Mouse (Mus musculus): Measurements from ENCODE around the gene Rrp9. TPM values are rescaled to one million over a fixed set of nuclear protein-coding genes. Genes with fewer than 3 reads are reported as not detected.

The Rrp9 gene
- total and polyA plus RNA-seq, 2 experiments from 2014 or later, result 21.0 to 54.6 TPM

DNA sequence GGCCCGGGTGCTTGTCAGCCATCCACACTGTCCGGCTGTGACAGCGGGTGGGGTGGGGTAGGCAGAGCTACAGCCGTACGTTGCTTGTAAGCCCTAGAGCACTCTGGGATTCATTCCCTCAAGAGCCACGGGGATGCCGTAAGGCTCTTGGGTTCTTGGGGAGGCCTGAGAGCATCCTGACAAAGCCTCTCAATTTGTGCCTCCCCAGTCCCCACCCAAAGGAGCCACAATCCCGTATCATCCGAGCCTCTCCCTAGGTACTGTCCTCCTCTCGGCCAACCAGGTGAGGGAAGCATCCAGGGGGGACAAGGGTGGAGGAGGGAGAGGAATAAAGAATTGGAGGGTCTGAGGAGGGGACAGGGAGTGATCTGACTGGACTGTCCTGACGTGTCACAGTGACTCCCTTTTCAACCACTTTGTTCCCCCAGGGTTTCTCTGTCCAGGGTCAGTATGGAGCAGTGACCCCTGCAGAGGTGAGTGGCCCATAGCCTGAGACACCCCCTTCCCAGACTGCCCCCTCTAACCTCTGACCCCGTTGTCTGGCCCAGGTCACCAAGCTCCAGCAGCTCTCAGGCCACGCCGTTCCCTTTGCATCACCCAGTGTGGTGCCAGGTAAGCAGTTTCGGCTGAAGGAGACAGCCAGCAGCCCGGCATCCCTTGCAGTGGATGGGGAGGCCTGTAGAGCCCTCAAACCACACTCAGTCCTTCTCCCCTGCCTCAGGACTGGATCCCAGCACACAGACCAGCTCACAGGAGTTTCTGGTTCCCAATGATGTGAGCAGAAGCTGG is 13.9 kb upstream of the Rrp9 start:
- DNase-seq (ENCODE audit: low spot score) (no peak), ATAC-seq (ENCODE audit: insufficient read depth, low read depth) (no peak)
- Histone ChIP-seq H3K9me3 (replicated peaks; ENCODE audit: control insufficient read depth, low read length) (no peaks in the 10 kb centered on the region), H3K4me2 (ENCODE audit: low read depth, low read length) (no peak overlapping the region), H3K9ac (replicated peaks; ENCODE audit: low read depth, low read length) (no peak overlapping the region), H3K4me1 (ENCODE audit: control insufficient read depth, insufficient read depth) (peaks cover 19% of the 10 kb centered on the region), H3K36me3 (replicated peaks; ENCODE audit: control insufficient read depth, insufficient read depth, low read length) (peaks cover 33% of the 10 kb centered on the region), H3K27me3 (ENCODE audit: control insufficient read depth, insufficient read depth, low read length) (peaks cover 6% of the 10 kb centered on the region; the same call in 1 of the 2 replicates), H3K27ac (ENCODE audit: low read depth) (no peak overlapping the region), H3K4me3 (ENCODE audit: low read depth, low read length) (no peak overlapping the region)
- 86% methylated on average over 16 of the region's 16 CpGs for WGBS
- TF ChIP-seq CTCF (IDR thresholded peaks at IDR 0.05; ENCODE audit: low read depth) (no peak), EP300 (IDR thresholded peaks at IDR 0.05; ENCODE audit: low read depth) (no peak)

DNA sequence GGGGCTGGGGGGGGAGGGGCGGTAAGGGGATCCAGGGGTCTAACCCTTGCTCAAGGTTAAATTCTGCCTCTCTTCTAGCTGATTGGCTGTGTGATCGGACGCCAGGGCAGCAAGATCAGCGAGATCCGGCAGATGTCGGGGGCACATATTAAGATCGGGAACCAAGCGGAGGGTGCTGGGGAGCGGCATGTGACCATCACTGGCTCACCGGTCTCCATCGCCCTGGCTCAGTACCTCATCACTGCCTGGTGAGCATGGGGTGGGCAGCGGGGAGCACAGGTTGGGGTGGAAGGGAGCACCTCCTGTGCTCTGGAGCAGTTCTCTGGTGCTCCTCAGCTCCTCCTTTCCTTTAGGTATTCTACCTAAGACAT is 13.3 kb upstream of the Rrp9 start:
- peaks cover 33% of the 10 kb centered on the region for H3K36me3 ChIP-seq (replicated peaks; ENCODE audit: control insufficient read depth, insufficient read depth, low read length)
- no peak for ATAC-seq (ENCODE audit: insufficient read depth, low read depth)
- 94% methylated on average over 12 of the region's 12 CpGs for WGBS

DNA sequence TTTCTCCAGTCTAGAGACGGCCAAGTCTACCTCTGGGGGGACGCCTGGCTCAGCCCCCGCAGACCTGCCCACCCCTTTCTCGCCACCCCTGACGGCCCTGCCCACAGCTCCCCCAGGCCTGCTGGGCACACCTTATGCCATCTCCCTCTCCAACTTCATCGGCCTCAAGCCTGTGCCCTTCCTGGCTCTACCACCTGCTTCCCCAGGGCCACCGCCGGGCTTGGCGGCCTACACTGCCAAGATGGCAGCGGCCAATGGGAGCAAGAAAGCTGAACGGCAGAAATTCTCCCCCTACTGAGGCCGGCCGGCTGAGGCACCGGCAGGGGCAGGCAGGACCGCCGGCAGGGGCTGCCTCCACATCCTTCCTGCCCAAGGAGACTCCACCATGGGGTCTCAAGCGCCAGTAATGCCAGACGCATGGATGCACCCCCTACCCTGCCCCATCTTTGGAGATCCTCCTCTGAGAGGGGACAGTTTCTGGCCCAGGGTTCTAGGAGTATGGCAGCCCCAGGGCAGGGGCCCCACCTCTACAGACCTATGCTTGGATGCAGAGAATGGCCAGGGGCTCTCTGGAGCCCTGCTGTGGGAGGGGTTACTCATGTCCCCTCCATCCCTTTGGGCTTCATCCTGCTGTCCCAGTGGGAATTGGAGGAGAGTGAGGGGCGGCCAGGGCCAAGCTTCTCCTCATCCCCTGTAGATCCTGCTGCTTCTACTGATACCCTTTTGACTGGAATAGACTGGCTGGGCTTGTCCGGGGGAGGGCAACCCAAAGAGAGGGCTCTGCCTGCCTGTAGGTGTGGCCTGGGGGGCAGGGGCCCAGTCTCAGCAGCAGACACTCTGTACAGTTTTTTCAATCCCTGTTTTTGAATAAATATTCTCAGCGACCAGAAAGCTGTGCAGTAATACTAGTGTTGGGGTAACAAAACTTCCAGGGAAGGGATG is 12.4 kb upstream of the Rrp9 start:
- no peak for TF ChIP-seq CTCF (IDR thresholded peaks at IDR 0.05; ENCODE audit: low read depth)
- TF ChIP-seq EP300 (IDR thresholded peaks at IDR 0.05; ENCODE audit: low read depth), result no peak
- ATAC-seq (ENCODE audit: insufficient read depth, low read depth), result no peak
- no peak for DNase-seq (ENCODE audit: low spot score)
- Histone ChIP-seq H3K27me3 (ENCODE audit: control insufficient read depth, insufficient read depth, low read length) (peaks cover 6% of the 10 kb centered on the region; the same call in 1 of the 2 replicates), H3K9me3 (replicated peaks; ENCODE audit: control insufficient read depth, low read length) (no peaks in the 10 kb centered on the region), H3K4me2 (ENCODE audit: low read depth, low read length) (no peak overlapping the region), H3K4me3 (ENCODE audit: low read depth, low read length) (no peak overlapping the region), H3K4me1 (ENCODE audit: control insufficient read depth, insufficient read depth) (peaks cover 11% of the 10 kb centered on the region), H3K27ac (ENCODE audit: low read depth) (no peak overlapping the region), H3K36me3 (replicated peaks; ENCODE audit: control insufficient read depth, insufficient read depth, low read length) (peaks cover 33% of the 10 kb centered on the region), H3K9ac (replicated peaks; ENCODE audit: low read depth, low read length) (no peak overlapping the region)
- 83% methylated on average over 21 of the region's 21 CpGs for WGBS

More for the DNA sequence above, 13.3 kb upstream of the Rrp9 start:
- no peak overlapping the region for H3K9ac ChIP-seq (replicated peaks; ENCODE audit: low read depth, low read length)
- H3K27me3 ChIP-seq (ENCODE audit: control insufficient read depth, insufficient read depth, low read length), result peaks cover 6% of the 10 kb centered on the region; the same call in 1 of the 2 replicates
- no peaks in the 10 kb centered on the region for H3K9me3 ChIP-seq (replicated peaks; ENCODE audit: control insufficient read depth, low read length)
- DNase-seq (ENCODE audit: low spot score), result no peak
- no peak overlapping the region for H3K27ac ChIP-seq (ENCODE audit: low read depth)
- peaks cover 14% of the 10 kb centered on the region for H3K4me1 ChIP-seq (ENCODE audit: control insufficient read depth, insufficient read depth)
- no peak for TF ChIP-seq EP300 (IDR thresholded peaks at IDR 0.05; ENCODE audit: low read depth)
- no peak for TF ChIP-seq CTCF (IDR thresholded peaks at IDR 0.05; ENCODE audit: low read depth)
- no peak overlapping the region for H3K4me3 ChIP-seq (ENCODE audit: low read depth, low read length)
- no peak overlapping the region for H3K4me2 ChIP-seq (ENCODE audit: low read depth, low read length)

GRCm38 (mm10) chr9:106464751-106465541 is 10.8 kb upstream of the Rrp9 start:
- peak overlapping the region; percentile 99 for H3K4me2 ChIP-seq (ENCODE audit: low read depth, low read length)
- no peaks in the 10 kb centered on the region for H3K9me3 ChIP-seq (replicated peaks; ENCODE audit: control insufficient read depth, low read length)
- H3K4me1 ChIP-seq (ENCODE audit: control insufficient read depth, insufficient read depth), result peaks cover 11% of the 10 kb centered on the region
- peak overlapping the region; percentile 66 for H3K4me3 ChIP-seq (ENCODE audit: low read depth, low read length)
- ATAC-seq (ENCODE audit: insufficient read depth, low read depth) (peak; percentile 68), DNase-seq (ENCODE audit: low spot score) (peak; percentile 57)
- H3K36me3 ChIP-seq (replicated peaks; ENCODE audit: control insufficient read depth, insufficient read depth, low read length), result peaks cover 33% of the 10 kb centered on the region
- peaks cover 6% of the 10 kb centered on the region; the same call in 1 of the 2 replicates for H3K27me3 ChIP-seq (ENCODE audit: control insufficient read depth, insufficient read depth, low read length)
- 2% methylated on average over 93 of the region's 99 CpGs for WGBS
- TF ChIP-seq CTCF (IDR thresholded peaks at IDR 0.05; ENCODE audit: low read depth) (no peak), EP300 (IDR thresholded peaks at IDR 0.05; ENCODE audit: low read depth) (no peak)
- peak overlapping the region; percentile 52 for H3K9ac ChIP-seq (replicated peaks; ENCODE audit: low read depth, low read length)
- peak overlapping the region; percentile 28 for H3K27ac ChIP-seq (ENCODE audit: low read depth)

Data from heart, postnatal 0 days (tissue).